Mouse (Mus musculus) heart, postnatal 0 days (tissue): ENCODE results near the gene Tll2.

Experiments
- CTCF ChIP-seq: IDR thresholded peaks from 2 replicates; pipeline ENCODE4 v1.5.1; 2016; ENCODE audit warnings: antibody characterized with exemption, control low read depth, low read depth
- EP300 ChIP-seq: IDR thresholded peaks from 2 replicates; pipeline ENCODE4 v1.6.1; 2016; ENCODE audit warnings: antibody characterized with exemption, low read depth

DNA sequence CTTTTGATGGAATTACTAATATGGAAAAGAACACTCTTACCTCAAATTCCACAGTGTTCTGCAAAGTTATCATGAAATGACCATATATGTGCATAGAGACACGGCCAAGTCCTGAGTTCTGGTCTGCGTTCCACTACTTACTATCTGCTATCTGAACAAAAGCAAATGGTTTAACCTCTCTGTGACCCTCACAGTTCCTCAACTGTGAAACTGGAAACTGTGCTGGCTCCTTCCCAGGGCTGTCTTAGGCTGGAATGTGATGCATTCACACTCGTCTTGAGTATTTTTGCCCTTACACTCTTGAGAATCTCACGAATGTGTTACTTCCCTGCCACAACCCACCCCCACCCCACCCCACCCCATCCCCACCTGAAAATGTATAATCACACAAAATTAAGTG, 42.3 kb upstream of the Tll2 start:
- TF ChIP-seq CTCF (no peak), EP300 (no peak)
